Mouse (Mus musculus) lung, postnatal 25 days (tissue): Measurements from ENCODE around the gene Plekhg6.

Experiments
- DNase-seq: peaks from one replicate; pipeline ENCODE4 v3.0.0; 2022; ENCODE audit warnings: low spot score

Gene Plekhg6

GRCm38 (mm10) chr6:125385066-125385974, 4.7 kb upstream of the Plekhg6 start:
- DNase-seq, result peak; percentile 45

DNA sequence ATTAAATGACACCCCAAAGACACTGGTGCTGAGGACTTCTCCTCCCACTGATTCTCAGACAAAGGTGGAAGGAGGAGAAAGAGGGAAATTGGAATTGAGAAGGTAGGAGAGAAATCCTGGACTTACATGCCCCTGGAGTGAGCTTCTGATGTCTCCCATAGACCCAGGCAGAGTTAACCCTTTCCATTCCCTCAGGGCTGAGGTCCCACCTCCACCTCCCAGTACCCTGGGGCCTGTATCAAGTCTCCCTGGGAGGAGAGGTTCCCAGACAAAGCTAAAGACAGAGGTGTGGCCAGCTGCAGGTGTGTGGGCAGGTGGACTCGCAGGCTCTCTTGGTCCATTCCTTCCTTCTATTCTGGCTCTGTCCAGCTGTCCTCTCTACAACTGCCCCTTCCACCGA, 1.4 kb upstream of the Plekhg6 start:
- no peak for DNase-seq

- DNase-seq, result no peak
These were observed 812 bp downstream of the Plekhg6 start for GRCm38 (mm10) chr6:125379781-125380180.

DNA sequence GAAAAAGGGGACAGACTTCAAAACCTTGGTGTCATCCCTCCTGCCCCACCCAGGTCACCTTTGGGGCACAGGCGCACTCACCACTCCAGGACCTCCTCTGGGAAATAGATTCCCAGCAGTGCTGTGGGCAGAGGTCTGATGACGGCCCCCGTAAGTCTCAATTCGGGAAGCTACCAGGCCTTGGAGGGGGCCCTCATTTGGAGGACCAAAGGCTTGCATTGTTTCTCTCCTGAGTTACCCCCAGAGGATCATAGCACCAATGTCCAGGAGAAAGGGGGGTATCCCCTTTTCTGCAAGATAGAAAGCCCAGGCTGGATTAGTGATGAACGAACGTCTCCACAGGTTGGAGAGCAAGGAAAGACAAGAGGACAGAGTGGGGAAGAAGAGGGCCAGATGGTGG, 2.0 kb downstream of the Plekhg6 start:
- DNase-seq, result no peak

- peak; percentile 83 for DNase-seq
These were observed 2.8 kb downstream of the Plekhg6 start for GRCm38 (mm10) chr6:125377582-125378451.

- no peak for DNase-seq
These were observed 3.6 kb downstream of the Plekhg6 start for GRCm38 (mm10) chr6:125377042-125377441.

DNA sequence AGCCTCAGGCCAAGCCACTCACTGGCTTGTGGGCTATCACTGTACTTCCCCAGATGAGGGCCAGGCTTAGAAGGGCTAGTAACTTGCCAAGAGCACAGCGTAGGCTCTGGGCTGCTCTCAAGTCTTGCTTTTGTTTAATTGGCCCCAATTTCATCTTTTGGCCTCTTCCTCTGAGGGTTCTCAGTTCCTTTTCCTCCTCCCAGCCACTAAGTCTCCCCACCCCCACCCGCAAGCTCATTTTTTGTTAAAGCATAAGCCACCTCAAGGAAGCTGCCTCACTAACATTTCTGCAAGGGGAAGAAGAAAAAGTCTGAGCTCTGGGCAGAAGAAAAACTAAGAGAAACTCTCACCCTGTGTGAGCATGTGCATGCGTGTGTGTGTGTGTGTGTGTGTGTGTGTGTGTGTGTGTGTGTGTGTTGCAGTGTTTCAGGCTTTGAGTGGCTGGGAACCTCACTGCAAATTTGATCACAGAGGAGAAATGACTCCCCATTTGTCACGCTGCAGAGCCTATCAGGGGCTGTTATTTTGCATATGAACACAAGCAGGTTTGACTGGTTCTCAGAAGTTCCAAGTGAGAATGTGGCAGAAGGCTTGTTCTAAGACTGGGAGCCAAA, 12.7 kb downstream of the Plekhg6 start:
- DNase-seq, result peak; percentile 62

DNA sequence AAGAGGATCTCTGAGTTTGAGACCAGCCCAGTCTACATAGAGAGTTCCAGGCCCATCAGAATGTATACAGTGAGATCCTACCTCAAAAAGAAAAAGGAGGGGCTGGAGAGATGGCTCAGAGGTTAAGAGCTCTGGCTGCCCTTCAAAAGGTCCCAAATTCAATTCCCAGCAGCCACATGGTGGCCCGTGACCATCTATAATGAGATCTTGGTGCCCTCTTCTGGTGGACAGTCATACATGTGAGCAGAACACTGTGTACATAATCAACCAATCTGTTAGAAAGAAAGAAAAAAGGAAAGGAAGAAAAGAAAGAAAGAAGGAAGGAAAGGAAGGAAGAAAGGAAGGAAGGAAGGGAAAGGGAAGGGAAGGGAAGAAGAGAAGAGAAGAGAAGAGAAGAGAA, 14.5 kb downstream of the Plekhg6 start:
- DNase-seq, result no peak

DNA sequence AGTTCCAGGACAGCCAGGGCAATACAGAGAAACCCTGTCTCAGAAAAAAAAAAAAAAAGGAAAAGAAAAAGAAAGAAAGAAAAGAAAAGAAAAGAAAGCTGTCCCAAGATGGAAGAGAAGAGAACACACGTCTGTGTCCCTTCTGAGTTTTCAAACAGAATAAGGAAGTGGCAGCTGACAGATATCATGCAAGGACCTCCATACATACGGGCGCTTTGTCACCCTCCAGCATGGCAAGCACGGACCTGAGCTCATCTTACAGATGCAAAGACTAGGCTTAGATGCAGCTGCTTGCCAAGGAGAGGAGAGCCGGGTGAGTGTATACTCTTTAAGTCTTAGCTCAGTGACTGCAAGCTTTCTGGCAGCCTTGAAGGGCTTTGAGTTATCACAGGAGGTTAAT, 15.1 kb downstream of the Plekhg6 start:
- DNase-seq, result no peak

DNA sequence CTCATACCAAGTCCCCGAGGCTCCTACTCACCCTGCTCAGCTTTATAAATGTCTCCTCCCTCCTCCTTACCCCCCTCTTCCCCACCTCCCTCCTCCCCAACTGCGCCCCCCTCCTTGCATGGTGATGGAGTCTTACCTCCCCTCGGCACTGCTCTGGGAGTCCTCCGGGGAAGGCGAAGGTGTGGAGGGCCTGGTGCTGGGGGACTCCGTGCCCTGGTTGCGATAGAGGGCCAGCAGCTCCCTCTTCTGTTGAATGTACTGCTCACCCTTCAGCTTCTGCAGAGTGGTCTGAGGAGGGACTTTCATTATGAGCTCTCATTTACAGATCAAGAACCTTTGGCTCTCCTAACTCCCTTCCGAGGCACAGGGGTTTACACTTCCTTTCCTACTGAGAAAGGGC, 16.1 kb downstream of the Plekhg6 start:
- DNase-seq, result no peak

GRCm38 (mm10) chr6:125363451-125364242, 16.9 kb downstream of the Plekhg6 start:
- DNase-seq, result no peak

GRCm38 (mm10) chr6:125363021-125363420, 17.6 kb downstream of the Plekhg6 start:
- DNase-seq, result no peak

DNA sequence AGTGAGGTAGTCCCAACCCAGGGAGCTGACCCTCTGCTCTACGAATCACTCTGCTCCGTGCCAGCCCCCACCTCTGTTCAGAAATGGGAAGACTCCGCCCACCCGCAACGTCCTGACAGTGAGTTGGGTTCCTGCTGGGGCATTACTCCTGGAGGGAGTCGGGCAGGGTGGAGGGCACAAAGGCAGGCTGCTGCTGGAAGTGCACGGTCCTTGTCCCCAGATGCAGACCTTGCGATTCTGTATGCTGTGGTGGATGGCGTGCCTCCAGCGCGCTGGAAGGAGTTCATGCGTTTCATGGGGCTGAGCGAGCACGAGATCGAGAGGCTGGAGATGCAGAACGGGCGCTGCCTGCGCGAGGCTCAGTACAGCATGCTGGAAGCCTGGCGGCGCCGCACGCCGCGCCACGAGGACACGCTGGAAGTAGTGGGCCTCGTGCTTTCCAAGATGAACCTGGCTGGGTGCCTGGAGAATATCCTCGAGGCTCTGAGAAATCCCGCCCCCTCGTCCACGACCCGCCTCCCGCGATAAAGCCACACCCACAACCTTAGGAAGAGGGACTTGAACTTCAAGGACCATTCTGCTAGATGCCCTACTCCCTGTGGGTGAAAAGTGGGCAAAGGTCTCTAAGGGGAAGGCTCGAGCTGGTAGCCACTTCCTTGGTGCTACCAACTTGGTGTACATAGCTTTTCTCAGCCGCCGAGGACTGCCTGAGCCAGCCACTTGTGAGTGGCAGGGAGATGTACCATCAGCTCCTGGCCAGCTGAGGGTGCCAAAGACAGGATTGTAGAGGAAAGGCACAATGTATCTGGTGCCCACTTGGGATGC, 18.9 kb downstream of the Plekhg6 start:
- DNase-seq, result no peak

- DNase-seq, result no peak
These were observed 19.7 kb downstream of the Plekhg6 start for GRCm38 (mm10) chr6:125360846-125361245.

DNA sequence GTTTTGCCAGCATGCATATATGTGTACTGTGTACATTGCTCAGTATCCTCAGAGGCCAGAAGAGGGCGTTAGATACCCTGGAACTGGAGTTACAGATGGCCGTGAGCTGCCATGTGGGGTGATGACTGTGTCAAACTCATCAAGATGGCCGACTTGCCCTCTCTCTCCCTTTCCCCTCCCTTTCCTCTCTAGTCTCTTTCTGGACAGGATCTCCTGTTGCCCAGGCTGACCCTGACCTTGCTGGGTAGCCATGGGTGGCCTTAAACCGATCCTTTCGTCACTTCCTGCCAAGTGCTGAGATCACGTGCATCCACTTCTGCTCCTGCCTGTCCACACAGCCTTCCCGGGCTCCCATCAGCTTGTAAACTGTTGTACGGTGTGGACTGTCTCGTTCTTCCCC, 20.6 kb downstream of the Plekhg6 start:
- DNase-seq, result no peak

- DNase-seq, result no peak
These were observed 23.3 kb downstream of the Plekhg6 start for GRCm38 (mm10) chr6:125357334-125357733.

DNA sequence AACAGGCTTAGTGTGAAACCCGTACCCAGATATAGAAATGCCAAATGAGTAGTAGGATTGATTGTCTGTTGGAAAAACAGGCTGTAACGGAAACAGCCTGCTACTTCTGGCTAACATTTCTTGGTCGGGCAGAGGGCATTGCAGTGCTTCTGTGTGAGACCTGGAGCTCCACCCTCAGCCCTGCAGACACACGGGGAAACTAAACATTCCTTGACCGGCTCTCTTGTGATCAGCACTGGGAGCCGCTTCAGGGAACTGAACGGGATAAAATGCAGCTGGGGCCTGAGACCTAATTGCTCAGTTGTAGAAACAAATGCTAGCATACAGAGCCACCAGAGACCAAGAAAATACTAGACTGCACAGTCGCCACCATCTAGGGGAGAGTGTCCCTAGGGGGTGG, 24.3 kb downstream of the Plekhg6 start:
- DNase-seq, result no peak

- DNase-seq, result no peak
These were observed 25.3 kb downstream of the Plekhg6 start for GRCm38 (mm10) chr6:125355197-125355741.

GRCm38 (mm10) chr6:125354352-125355151, 26.0 kb downstream of the Plekhg6 start:
- peak; percentile 81 for DNase-seq

DNA sequence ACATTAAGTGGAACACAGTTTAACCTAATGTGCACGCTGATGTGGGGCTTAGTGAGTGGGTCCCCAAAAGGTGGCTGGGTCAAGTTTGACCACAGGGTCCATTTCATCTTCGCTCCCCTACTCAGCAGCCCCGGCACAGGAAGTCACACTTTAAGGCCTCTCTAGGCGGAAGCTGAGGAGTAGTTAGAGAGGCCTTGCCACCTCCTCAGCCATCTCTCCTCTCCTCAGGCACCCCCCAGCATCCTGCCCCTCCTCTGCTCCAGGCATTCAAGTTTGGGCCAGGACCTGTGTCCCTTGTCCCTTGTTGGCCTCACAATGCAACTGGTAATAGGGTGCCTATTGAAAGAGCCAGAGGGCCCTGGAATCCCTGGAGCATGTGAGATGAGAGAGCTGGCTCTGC, 26.9 kb downstream of the Plekhg6 start:
- no peak for DNase-seq
